Mouse (Mus musculus) thymus, postnatal 25 days (tissue): ENCODE measurements around the gene Igf2r.
"Not testable (repeated sequence)": the region's sequence is repeated elsewhere in the genome, so short reads cannot be mapped to it uniquely, and the experiment has no call there.

Experiments used
- DNase-seq: peaks from one replicate; pipeline ENCODE4 v3.0.0; 2022

The Igf2r gene

DNA sequence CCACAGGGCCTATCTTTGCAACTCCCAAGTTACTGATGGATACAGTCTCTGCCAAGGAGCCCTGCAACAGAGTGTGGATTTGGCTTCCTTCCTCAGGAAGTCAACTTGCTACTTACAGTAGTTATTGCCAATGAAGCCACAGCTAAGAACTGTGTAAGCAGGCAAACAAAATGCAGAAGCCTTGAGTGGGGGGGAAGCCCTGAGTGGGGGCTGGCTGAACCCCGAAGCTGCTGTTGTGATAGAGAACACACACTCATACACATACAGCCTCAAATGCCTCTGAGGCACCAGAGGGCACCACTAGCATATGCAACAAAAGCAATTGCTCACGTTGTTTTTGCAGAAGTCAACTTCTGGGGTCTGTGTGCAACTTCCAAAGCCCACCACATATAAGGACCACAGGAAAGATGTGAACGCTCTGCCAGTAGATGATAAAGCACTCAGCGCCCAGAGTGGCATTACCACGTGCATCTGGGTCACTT lies 55.3 kb downstream of the Igf2r start:
- DNase-seq, result peak; percentile 37

DNA sequence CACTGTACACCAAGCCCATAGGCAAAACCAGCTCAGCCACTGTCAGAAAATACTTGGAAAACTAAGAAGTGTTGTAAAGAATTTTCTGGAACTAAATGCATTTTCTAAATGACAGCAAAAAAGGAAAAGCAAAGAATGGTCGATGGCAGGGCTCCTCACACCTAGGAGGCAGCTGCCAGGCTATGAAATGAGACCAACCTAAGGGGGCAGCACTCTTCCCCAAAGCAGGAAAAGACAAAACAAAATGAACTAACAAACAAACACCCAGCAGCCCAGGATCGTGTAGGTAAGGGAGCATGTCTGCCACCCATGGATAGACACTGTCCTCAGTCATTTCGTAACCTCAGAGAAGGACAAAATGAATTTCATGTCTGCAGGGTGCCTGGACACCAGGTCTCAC lies 56.5 kb downstream of the Igf2r start:
- no peak for DNase-seq

DNA sequence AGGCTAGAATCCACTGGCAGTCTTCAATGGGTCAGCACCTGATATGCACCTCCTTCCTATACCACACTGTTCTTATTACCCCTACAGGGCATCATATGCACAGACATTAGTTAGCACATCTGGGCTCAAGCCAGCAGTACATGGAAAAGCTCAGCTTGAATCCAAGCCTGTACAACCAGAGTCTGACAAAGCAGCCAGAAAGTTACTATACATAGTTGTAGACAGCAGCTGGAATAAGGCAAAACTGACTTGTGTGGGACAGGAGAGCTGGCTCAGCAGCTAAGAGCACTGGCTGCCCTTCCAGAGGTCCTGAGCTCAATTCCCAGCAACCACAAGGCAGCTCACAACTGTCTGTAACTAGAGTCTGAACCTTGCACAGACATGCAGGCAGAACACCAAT lies 57.3 kb downstream of the Igf2r start:
- no peak for DNase-seq

DNA sequence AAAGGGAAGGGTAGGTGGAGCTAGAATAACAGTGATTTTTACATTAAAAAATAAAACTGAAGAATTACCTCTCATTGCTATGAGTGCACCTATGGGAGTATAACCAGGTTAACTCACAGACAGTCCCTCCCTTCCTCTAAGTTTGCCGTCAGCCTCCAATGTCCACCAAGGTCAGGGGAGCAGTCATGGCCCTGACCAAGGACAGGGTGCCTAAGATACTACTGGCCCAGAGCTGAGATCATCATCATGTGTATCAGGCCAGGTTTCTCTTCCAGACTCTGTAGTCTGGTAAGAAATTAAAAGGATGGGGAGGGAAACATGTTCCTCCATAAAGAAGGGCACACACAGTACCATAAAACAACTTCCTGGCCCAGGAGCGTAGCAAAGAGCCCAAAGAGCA lies 58.5 kb downstream of the Igf2r start:
- no peak for DNase-seq

DNA sequence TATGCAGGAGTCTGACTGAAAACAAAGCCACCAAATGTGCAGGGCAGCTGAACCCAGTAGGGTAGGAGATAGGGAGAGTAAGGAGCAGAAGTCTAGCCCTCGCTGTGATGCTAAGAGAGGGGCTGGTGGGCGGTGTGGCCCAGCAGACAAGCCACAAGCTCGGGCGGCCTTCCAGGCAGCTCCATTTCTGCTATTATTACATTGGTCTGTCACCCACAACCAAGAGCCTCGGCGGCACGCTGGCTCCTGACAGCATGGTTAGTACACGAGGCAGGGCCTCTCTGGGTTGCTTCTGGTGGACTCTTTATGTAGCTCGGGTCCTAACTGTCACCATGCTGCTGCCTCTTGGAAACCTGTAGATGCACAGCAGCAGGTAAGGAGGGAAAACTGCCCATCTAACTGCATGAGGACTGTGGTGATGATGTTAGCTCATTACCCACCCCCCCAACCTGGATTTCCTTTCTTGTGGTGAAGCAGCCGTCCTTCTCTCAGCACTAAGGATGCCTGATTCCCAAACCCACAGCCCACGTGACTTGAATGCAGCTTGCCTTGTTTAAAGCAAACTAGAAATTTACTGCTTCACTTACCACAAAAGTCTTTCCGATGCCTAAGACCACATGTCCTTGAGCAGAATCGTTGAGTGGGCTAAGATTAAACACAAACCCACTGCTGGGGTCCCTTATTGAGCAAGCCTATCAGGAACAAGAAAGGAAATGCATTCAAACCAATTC lies 59.2 kb downstream of the Igf2r start:
- peak; percentile 17 for DNase-seq

DNA sequence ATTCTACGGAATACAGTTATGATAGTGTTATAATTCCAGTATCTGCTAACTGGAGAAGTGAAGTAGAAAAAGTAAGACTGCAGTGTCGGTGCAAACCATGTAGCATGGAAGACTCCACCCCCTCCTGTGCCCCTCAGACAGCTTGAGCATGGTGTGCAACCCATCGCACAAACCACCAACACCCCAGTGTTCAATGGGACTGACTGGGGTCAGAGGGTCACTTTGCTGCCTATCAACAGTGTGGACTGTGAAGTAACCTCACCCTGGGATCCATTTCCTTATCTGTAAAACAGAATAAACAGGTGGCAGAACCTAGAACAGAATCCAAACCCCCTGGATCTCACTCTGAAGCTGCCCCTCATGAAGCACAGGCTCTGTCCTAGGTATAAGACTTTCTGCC lies 61.1 kb downstream of the Igf2r start:
- DNase-seq, result no peak

DNA sequence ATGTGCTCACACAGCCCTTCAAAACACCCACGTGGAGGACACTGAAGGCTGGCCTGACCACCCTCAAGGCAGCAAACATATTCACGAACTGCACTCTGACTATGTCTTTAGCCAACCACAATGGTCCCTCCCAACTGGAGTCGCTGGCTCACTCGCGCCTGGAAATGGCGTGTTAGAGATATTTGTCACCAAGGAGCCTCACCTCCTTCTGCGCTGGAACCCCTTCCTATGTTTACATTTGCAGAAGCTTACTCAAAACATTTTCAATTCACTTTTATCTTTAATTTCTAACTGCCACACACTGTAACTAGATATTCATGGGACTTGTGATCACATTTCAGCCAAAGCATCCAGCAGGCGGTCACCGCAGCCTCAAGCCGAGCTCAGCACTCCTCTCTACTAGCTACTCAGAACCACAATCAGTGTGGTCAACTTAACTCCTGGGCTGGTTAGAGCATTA lies 62.8 kb downstream of the Igf2r start:
- DNase-seq, result no peak

DNA sequence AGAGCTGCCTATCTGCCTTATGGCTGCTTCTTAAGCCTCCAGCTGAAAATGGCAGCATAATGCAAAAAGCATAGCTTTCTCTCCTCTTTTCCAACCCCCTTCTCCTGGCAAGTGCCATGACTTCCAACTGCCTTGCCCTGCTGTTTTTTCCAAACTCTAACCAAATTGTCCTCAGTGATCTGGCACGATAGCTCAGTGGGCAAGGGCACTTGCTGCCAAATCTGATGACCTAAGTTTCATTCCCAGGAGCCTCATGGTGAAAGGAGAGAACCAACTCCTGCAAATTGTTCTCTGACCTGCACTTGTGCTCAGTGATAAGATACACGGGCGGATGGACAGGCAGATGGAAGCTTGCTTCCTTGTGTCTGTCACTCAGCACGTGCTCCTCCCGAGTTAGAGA lies 66.6 kb downstream of the Igf2r start:
- no peak for DNase-seq

DNA sequence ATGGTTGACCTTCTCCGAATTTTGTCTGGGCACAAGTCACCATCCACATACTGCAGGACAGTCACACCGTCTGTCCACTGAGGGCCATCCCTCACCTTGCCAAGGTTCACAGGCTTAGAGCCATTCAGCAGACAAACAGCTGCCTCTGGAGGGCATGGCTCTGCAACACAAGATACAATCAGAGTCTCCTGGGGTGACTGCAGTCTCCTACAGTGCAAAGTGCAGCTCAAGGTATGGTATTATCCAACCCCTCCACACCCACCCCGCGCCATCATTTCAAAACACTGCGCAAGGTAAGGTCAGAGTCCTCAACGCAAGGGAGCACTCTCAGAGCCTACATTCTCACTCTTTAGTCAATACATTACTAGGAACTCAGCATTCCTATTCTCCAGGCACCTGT lies 69.1 kb downstream of the Igf2r start:
- no peak for DNase-seq

DNA sequence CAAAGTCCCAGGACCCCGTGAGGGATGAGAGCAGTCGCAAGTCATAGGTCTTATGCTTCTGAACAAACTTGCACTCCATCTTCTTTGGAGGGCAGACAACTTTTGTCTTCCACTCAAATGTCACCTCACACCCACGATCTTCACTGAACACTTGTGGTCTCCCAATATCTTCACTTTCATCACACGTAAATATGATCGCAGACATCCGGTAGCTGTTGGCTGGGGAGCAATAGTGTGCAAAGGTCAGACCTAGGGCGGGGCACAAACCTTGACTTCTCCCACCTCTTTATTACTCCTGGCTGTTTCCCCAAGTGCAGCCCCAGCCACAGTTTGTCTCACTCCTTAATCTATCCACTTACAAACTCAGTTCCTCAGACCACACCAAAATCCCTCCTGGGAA lies 77.6 kb downstream of the Igf2r start:
- no peak for DNase-seq

DNA sequence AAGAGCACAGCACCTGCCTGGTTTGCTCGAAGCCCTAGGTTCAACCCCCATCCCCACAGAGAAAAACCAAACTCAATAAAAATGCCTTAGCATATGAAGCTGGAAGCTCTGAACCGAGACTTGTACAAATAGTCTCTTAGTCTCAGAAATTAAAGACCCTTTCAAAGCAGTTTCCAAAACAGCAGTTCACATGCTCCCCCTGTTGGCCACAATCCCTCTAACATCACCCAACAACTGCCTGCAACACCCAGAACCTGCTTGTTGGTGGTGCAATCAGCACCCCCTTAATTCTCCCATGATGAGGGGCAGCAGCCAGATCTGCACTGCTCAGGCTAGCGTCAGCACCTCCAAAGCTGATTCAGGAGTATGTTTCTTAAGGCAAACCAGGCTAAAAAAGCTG lies 79.9 kb downstream of the Igf2r start:
- DNase-seq, result peak; percentile 55

DNA sequence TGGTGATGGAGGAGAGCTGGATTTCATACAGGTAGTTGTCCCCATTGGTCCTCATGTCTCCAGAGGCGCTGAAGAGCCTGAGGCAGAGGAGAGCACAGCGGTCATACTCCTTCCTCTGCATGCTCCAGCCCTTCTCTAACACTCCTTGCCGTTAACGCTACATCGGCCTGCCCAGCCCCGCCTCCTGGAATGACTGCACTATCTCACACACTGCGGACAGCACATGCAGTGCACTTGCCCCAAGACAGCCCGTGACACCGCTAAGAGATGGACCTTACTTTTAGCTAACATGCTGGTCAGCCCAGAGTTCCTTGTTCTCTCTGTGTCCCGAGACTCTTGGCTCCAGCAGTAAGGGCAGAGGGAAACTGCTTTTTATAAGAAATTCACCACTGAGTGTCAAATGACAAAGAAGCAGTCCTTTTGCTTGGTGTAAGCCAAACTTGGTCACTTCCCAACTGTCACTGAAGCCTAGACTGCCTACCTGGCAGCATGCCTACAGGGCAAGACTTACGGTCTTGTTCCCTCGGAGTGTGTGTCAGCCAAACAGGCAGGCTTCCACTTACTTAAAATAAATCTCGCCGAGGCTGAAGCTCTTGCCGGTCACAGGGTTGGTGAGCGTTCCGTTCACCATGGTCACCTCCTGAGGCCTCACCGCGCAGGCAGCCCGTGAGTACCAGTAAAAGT lies 80.9 kb downstream of the Igf2r start:
- no peak for DNase-seq

DNA sequence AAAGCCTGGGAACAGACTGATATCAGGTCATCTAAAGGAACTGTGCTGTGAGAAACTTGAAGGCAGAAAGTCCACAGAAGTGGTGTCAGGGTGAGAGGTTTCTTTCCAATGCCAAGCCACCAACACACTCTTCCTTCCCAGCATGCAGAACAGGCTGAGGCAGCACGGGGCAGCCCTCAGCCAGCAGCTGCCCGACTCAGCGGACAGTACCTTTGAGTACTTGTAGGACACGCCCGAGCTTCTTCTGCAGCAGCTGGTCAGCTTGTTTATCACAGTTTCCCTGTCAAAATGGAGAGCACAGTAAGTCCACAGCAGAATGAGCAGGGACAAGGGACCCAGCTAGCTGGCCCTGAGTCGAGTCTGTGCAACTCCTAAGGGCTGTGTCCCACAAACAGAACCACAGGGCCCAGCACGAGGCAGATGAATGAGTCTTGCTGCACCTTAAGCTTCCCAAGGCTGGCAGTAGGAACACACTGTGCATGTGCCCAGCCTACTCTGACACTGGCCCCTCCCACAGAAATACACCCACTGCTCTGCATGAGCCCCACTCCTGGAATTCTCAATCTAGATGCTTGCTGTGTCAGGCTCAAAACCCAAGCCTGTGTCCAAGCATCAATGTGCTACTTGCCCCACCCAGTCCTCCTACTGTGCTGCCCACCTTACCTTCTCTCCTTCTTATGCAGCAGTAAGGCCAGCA lies 84.4 kb downstream of the Igf2r start:
- no peak for DNase-seq

DNA sequence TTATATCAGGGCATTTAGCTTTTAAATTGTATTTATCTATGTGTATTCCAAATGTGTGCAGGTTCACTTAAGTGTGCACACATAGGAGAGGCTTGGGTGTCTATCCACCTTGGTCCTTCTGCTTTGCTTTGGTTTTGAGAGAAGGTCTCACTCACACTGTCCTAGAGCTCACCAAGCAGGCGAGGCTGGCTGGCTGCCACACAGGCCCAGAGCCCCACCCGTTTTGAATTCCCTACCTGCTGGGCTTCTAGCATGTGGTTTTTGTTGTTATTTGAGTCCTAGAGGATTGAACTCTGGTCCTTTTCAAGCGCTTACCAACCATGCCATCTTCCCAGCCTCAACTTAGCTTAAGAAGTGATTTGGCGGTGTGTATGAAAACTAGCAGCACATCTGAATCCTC lies 85.1 kb downstream of the Igf2r start:
- DNase-seq, result no peak

DNA sequence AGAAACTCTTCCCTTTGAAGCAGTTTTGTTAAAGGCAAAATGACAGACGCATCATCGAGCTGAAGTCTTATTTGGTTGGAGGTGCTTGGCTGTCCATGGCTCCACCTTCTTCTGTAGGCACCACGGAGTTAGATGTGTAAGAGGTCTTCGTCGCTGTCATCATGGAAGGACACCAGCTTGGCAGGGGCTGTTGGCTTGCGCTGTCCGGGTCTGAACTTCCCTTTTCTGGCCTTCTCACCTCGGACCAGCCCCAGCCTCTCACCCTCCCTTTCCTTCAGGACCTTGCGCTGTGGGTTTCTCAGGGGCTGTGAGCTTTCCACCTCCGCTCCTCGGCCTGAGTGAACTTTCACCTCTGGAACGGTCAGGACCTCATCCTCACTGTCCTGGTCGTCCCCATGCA lies 85.9 kb downstream of the Igf2r start:
- DNase-seq, result no peak

DNA sequence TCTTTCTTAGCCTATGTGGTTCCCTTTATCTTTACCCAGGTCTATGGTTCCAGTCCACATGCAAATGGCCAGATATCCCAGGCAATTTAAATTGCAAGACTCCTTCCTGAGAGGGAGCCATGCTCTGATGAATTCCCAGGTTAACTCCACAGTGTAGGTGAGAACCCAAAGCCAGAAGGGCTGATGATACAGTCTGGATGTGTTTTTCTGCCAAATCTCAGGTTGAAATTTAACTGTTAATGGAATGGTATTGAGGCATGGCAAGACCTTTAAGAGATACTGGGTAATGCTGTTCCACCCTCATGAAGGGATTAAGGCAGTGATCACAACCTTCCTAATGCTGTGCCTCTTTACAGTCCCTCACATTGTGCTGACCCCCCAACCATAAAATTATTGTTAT lies 91.2 kb downstream of the Igf2r start:
- no peak for DNase-seq

DNA sequence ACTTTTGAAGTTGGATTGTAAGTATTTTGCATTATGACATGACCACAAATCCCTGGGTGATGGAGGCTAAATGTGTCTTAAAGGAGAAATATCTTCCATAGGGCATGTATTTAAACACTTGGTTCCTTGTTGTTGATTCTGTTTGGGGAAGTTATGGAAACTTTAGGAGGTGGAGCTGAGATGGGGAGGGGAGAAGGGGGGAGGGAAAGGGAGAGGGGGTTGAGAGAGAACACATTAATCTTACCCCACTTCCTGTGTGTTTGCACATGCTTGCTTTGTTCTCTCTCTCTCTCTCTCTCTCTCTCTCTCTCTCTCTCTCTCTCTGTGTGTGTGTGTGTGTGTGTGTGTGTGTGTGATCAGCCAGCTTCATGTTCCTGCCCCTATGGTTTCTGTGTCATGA lies 92.3 kb downstream of the Igf2r start:
- DNase-seq, result no peak

DNA sequence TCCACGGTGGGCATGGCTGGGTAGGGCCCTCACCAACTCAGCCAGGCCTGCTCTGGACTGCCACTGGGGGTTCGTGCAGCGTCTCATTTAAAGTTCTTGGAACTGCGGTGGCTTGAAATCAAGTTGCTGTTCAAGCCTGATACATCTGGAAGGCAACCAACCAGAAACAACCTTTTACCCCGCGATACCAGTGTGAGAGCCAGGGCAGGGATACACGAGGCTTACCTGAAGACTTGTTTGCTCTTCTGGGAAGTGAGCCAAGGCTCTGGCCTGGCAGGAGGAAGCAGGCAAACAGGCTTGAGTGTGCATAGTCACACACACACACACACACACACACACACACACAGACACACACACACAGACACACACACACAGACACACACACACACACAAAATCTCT lies 93.8 kb downstream of the Igf2r start, which contains the start of gene Slc22a1:
TSS of gene Slc22a1 (minus strand) at position 184 of the 400 bp plus-strand sequence.
- DNase-seq, result no peak

DNA sequence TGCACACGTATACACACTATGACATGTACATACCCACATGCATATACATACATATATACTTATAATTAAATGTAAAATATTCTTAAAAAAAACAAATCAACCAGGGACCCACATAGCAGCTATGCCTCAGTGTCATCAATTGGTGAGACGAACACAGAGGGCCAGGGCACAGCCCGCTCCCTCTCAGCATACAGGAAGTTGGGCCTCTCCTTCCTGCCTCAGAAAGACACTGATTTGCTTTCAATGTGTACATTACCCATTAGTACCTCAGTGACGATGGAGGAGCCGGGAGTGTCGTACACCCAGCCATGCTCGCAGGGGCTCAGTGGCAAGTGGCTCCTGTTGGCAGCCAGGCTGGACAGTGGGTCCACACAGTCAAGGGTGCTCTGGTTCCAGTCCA lies 94.5 kb downstream of the Igf2r start:
- not testable (repeated sequence) for DNase-seq

DNA sequence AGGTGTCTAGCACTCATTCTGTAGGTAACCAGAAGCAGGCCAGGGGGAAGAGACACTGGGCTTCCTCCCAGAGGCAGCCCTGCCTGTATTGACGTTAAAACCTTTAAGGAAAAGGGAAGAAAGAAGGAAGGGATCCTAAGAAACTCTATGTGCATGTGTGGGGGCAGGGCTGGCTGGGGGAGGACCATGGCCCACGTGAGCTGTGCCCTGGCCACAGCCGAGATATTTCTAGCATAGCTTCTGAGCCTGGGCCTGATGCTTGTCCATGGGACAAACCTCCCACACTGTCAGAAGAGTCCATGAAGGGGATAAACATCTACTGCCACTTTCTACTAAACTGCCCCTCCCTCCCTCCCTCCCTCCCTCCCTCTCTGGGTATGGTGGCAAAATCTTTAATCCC lies 95.6 kb downstream of the Igf2r start:
- no peak for DNase-seq

DNA sequence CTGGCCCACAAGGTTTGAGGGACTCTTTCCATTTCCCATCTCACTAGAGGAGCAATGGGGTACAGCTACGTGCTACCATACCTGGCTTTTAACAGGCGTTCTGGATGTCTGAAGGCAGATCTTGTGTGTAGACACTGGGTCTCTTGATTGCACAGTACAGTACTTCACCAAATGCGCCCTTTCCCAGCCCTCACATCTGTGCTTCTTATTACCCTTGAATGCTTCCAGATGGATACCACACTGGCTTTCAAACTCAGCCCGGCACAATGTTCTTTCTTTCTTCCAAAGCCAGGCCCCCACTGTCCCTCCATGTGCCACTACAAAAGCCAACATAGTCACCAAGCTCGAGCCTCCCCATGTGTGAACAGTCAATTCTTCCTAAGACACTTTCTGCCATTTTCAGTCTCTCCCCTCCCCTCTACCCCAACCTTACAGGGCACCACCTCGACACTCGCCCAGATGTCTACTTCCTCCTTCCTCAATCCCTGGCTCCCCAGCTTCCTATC lies 97.1 kb downstream of the Igf2r start:
- DNase-seq, result no peak

DNA sequence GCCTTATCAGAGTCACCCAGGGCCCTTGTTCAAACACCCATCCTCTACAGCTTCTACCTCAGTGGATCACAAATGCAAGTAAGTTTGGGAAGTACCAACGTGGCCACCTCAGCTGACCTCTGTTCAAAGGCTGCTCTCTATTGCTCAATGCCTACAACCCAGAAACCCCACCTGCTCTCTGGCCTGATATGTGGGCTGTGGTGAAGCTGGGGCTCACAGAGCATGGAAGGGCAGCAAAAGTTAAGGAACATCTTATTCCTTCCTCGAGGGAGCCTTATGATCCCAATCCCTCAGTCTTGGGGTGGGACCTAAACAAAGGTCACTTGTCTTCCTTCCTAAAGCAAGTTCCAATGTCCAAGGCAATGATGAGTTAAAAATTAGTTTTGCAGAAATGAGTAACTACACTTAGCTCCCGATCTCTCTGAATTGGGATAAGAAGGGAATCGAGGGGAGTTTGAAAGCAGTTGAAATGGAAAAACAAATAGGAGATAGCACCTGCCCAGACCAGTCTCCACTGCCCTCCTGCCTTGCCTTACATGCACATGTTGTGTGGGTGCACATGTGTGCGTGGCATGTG lies 98.3 kb downstream of the Igf2r start:
- no peak for DNase-seq

DNA sequence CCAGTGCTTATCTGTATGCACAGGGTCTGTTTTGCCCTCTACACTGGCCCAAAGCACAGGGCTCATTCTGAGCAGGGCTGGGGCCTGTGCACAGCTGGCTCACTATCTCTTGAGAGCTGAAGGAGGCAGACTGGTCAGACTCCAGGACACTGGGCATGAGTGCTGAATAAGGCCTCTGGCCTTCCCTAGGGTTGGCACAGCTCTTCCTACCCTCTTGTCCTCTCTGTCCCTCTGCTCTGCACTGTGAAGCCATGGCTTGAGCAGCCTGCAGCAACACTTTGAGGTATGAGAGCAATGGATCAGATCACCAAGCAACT lies 100.1 kb downstream of the Igf2r start:
- no peak for DNase-seq
